Mouse (Mus musculus) cortical plate, adult 2 months (tissue): Measurements from ENCODE around the gene Fam129a. TPM values are rescaled to one million over a fixed set of nuclear protein-coding genes. Genes with fewer than 3 reads are reported as not detected.

ENCODE experiments used
- H3K27ac ChIP-seq: fragments of 200-500 bp; 2 replicates; pipeline ENCODE4 v1.5.1; 2012; ENCODE audit warnings: low read length, control low read depth, inconsistent platforms; ENCODE audit not compliant: insufficient read depth
- H3K4me1 ChIP-seq: fragments of 200-500 bp; 2 replicates; pipeline ENCODE4 v1.6.1; 2011; ENCODE audit warnings: low read length; ENCODE audit not compliant: control insufficient read depth, insufficient read depth
- H3K4me3 ChIP-seq: fragments of 200-500 bp; 2 replicates; pipeline ENCODE4 v1.5.1; 2011; ENCODE audit warnings: mild to moderate bottlenecking, low read length, control low read depth; ENCODE audit not compliant: insufficient read depth
- CTCF ChIP-seq: fragments of 200-500 bp; IDR thresholded peaks from 2 replicates; pipeline ENCODE4 v1.5.1; 2011; ENCODE audit warnings: mild to moderate bottlenecking, control low read depth, low read length; ENCODE audit not compliant: insufficient read depth; ENCODE audit errors: extremely low read depth
- POLR2A ChIP-seq: fragments of 200-500 bp; IDR thresholded peaks from 2 replicates; pipeline ENCODE4 v1.6.1; 2011; ENCODE audit warnings: mild to moderate bottlenecking, low read length, control low read depth; ENCODE audit not compliant: insufficient read depth; ENCODE audit errors: extremely low read depth
- polyA plus RNA-seq: library from polyadenylated mRNA; depleted of rRNA; stranded (reverse); fragments of >200 nt; gene quantifications from 2 replicates; pipeline ENCODE4 v1.2.3, GENCODE M21; 2012

Fam129a gene
- polyA plus RNA-seq, 1 experiment = 1.6 TPM

DNA sequence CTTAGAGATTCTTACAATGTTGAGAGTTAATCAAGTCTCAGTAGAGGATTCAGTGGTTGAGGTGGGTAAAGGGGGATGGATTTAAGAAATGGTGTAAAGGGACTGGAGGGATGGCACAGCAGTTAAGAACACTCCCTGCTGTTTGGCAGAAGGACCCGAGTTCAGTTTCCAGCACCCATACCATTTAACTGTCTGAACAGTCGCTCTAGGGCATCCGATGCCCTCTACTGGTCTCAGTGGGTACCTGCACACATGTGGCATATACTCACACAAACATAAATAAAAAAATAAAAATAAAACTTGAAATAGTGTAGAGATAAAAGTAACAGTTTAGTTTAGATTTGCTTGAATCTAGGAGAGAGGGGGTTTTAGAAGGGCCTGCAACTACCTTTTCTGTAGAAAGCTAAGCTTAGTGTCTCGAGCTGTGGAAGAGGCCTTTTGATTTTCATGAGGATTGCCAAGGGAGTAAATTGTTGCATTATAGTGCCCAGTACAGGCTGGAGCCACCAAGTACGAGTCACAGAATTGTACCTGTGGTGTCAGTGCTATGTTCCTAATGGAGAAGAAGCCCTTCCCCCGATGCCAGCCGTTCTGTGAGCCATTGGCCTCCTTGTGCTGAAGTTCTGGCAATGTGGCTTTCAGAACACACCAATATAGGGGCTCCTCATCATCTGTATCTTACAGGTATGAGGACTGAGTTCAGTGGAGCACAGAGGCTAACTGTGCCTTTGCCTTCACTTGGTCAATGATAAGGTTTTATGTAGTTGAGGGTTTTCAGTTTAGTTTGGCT lies 61.8 kb downstream of the Fam129a start:
- Histone ChIP-seq H3K27ac (no peak overlapping the region), H3K4me1 (no peaks in the 10 kb centered on the region), H3K4me3 (no peak overlapping the region)
- TF ChIP-seq POLR2A (no peak), CTCF (no peak)

DNA sequence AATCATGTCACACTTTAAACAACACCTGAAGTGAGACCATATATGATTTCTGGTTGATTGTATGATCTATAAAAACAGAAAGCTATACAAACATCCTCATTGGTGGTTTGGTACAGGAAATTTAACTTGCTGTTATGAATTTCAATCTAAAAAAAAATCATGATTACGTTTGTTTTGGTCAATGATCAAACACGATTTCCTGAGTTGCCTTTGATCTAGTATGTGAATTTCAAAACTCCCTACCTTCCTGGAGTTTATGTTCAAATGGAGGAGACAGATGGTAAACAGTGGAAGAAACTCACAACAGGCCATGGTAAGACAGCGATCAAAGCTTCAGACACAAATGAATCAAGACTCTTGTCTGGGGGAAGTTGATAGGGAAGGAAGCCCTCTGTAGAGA lies 65.7 kb downstream of the Fam129a start:
- TF ChIP-seq CTCF = no peak
- TF ChIP-seq POLR2A = no peak
- Histone ChIP-seq H3K4me1 (no peaks in the 10 kb centered on the region), H3K4me3 (no peak overlapping the region), H3K27ac (no peak overlapping the region)

DNA sequence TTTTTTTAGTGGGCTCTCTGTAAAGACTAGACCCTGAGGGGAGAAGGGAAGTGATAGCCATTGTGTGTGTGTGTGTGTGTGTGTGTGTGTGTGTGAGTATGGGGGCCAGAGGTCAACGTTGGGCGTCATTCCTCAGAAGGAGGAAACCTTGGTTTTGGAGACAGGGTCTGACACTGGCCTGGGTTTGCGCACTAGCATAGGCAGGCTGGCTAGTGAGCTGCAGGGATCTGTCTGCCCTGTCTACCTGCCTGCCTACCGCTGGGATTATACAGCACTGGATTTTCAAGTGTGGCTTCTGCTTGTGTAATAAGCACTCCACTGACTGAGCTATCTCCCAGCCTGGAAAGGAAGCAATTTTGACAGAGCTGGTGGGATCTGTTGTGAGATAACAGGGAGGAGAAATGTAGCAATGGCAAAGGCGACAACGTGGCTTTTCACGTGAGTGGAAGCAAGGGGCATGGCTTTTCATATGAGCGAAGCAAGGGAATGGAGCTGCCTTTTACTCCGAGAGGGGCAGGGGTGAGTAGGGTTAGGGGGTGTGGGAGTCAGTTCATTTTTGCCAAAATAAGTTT lies 66.5 kb downstream of the Fam129a start:
- Histone ChIP-seq H3K27ac (no peak overlapping the region), H3K4me3 (no peak overlapping the region), H3K4me1 (no peaks in the 10 kb centered on the region)
- TF ChIP-seq POLR2A (no peak), CTCF (no peak)

DNA sequence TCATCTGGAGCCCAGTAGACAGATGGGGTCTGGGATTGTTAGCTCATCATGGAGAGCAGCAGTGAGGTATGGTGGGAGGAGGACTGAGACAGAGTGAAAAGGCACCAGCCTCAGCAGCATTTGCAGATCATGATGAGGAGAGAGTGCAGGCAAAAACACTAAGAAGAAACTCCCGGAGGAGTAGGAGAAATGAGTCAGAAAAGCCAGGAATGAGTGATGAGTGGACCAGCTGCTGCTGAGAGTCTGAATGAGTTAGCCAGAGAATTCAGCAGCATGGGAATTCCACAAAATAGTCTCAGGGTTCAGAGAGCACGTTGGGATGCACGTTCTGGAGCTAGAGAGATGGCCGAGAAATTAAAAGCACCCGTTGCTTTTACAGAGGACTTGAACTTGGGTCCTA lies 67.4 kb downstream of the Fam129a start:
- Histone ChIP-seq H3K4me1 (no peaks in the 10 kb centered on the region), H3K27ac (no peak overlapping the region), H3K4me3 (no peak overlapping the region)
- no peak for TF ChIP-seq POLR2A
- TF ChIP-seq CTCF = no peak

DNA sequence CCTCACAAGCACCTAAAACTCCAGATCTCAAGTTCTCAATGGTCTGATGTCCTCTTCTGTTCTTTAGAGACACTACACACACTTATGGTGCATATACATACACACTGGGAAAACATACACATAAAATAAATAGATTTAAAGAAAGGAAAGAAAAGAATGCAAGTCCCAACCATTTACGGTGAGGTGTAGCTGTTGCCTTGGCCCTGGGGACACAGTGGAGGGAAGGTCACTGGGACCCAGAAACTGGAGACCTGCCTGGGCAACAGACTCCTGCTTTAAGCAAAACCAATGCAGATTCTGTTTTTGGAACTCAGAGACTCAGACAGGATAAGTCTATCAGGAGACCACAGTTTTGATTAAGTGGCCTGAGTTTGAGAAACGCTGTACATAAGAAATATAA lies 67.8 kb downstream of the Fam129a start:
- no peak overlapping the region for H3K4me3 ChIP-seq
- no peaks in the 10 kb centered on the region for H3K4me1 ChIP-seq
- H3K27ac ChIP-seq = no peak overlapping the region
- no peak for TF ChIP-seq POLR2A
- TF ChIP-seq CTCF = no peak

DNA sequence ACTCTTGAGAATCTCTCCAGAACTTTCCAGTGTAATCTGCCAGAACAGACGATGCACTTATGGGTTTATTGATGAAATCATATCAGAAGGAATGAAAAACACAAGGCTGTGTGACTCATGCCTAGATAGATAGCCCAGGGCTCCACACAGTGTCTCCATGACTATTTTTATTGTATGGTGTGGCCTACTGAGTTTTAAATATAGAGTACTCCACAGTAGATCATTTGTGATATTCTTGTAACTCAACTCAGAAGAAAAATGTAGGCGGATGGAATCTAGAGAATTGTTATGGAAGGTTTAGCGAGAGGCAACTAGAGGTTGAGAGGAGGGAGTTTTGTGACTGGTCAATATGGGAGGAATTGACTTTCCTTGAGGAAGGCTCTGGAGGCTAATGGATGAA lies 75.4 kb downstream of the Fam129a start:
- no peak overlapping the region for H3K27ac ChIP-seq
- TF ChIP-seq POLR2A (no peak), CTCF (no peak)
- no peak overlapping the region for H3K4me3 ChIP-seq
- H3K4me1 ChIP-seq = peaks cover 2% of the 10 kb centered on the region; the same call in 1 of the 2 replicates

DNA sequence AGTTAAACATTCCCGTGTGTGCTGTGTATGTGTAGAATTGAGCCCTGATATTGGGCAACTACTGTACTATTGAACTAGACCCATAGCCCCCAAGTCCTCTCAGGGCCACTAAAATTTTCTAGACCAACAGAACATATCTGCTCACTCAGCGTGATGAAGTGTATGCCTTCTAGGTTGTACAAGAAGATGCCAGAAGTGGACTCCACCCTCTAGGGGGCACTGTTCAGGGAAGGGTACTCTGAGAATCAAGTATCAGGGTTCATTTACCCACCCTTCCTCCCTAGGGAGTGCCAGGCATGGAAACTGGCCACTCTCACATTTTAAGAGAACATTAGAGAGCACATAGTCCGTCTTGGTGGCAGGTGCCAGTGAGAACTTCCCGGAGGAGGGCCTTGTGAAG lies 77.1 kb downstream of the Fam129a start:
- no peak overlapping the region for H3K4me3 ChIP-seq
- H3K27ac ChIP-seq = no peak overlapping the region
- TF ChIP-seq POLR2A = no peak
- no peak for TF ChIP-seq CTCF
- H3K4me1 ChIP-seq = peaks cover 2% of the 10 kb centered on the region; the same call in 1 of the 2 replicates

DNA sequence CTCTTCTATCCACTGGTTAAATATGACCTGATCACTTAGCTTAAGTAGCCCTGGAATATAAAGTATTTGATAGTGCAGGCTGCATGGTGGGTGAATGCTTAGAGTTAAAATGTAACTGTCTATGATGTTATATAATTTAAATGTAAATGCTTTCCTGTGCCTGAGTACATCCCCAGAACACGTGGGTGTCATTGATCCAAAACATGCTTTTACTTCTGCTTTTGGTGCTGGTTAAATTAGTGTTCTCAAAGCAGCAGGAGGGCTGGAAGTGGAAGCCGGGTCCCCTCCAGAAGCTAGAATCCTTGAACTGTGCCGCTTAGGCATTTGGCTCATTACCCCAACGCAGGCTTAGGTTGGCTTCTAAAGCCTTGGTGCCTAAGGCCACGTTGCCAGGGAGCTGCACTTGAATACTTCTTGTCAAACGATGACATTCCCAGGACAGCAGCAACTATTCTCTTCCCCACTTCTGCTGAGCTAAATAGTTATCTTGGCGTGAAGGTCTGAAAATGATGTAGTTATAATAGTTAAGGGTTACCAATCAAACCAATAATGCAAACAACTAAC lies 86.1 kb downstream of the Fam129a start:
- no peak overlapping the region for H3K4me3 ChIP-seq
- TF ChIP-seq CTCF = no peak
- no peak for TF ChIP-seq POLR2A

DNA sequence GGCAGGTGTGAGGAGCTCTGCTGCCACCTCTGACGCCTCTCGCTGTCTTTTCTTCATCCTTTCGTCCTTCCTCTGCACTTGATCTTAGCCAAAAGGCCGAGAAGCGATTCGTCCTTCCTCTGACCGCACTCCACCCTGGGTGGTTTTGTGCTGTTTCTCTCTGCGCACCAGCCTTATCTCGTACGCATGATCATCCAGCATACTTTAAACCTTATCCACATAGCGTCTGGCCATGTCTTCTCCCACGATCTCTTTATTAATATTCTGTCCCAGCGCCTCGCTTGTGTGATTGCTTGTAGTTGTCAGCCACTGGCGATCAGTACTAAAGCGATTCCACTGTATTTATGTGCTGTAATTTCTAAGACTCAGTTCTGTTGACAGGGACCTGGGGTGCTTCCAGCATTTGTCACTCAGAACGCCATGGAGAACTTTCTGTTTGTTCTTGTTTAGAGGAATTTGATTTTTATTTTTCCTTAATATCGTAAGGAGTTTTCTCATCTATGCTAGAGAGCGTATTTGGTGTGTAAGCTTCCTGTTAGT lies 87.4 kb downstream of the Fam129a start:
- Histone ChIP-seq H3K4me1 (0 out of 2 replicates have a peak, but pooled peaks cover 2% of the 10 kb centered on the region), H3K4me3 (no peak overlapping the region), H3K27ac (no peak overlapping the region)
- TF ChIP-seq CTCF (no peak), POLR2A (no peak)

More for the DNA sequence above, 86.1 kb downstream of the Fam129a start:
- Histone ChIP-seq H3K27ac (no peak overlapping the region), H3K4me1 (0 out of 2 replicates have a peak, but pooled peaks cover 2% of the 10 kb centered on the region)

DNA sequence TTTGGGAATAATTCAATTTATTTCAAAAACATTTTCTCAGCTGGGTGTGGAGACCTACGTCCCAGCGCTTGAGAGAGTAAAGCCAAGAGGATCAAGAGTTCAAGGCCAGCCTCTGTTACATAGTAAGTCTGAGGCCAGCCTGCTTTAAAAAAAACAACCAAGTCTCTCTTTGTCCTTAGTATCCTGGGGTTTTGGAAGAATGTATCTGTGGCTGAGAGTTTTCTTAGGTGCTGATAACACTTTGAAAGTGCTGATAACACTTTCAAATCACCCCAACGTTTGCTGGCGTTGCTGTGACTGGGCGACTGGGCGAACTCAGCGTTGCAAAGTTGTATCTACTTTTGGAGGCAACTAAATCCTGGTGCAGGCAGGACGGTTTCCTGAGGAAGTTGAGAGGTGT lies 88.7 kb downstream of the Fam129a start:
- TF ChIP-seq CTCF (no peak), POLR2A (no peak)
- 0 out of 2 replicates have a peak, but pooled peaks cover 2% of the 10 kb centered on the region for H3K4me1 ChIP-seq
- H3K27ac ChIP-seq = no peak overlapping the region
- no peak overlapping the region for H3K4me3 ChIP-seq
